Mouse (Mus musculus) limb, embryonic 11.5 days (tissue): ENCODE results near the gene Nucb1. TPM values are rescaled to one million over a fixed set of nuclear protein-coding genes. Genes with fewer than 3 reads are reported as not detected.
"Not testable (repeated sequence)": the region's sequence is repeated elsewhere in the genome, so short reads cannot be mapped to it uniquely, and the experiment has no call there.

Source experiments
- ATAC-seq: fragments of 200-750 bp; cut with Nextera tagmentation; 2 replicates; pipeline ENCODE4 v1.8.0; 2017; ENCODE audit warnings: low read depth; ENCODE audit not compliant: insufficient number of reproducible peaks, low FRiP score, low TSS enrichment
- DNase-seq: peaks from one replicate; pipeline ENCODE4 v3.0.0-alpha.2; 2015; ENCODE audit warnings: low spot score
- H3K27ac ChIP-seq: fragments of 300-500 bp; sonication (generic); replicated peaks from 2 replicates; pipeline ENCODE4 v1.5.1; 2014; ENCODE audit warnings: low read depth, mild to moderate bottlenecking, low read length
- H3K27me3 ChIP-seq: fragments of 300-500 bp; sonication (generic); 2 replicates; pipeline ENCODE4 v1.6.1; 2014; ENCODE audit warnings: mild to moderate bottlenecking, low read length, mixed read lengths; ENCODE audit not compliant: control insufficient read depth, insufficient read depth
- H3K36me3 ChIP-seq: fragments of 300-500 bp; sonication (generic); 2 replicates; pipeline ENCODE4 v1.6.1; 2014; ENCODE audit warnings: mild to moderate bottlenecking, low read length, moderate library complexity, mixed read lengths; ENCODE audit not compliant: control insufficient read depth, insufficient read depth
- H3K4me1 ChIP-seq: fragments of 300-500 bp; sonication (generic); 2 replicates; pipeline ENCODE4 v1.6.1; 2014; ENCODE audit warnings: low read length, mixed read lengths; ENCODE audit not compliant: control insufficient read depth, insufficient read depth
- H3K4me2 ChIP-seq: fragments of 300-500 bp; sonication (generic); 2 replicates; pipeline ENCODE4 v1.6.1; 2014; ENCODE audit warnings: low read depth, mild to moderate bottlenecking, moderate library complexity; ENCODE audit not compliant: severe bottlenecking
- H3K4me3 ChIP-seq: fragments of 300-500 bp; sonication (generic); 2 replicates; pipeline ENCODE4 v1.5.1; 2014; ENCODE audit warnings: low read depth, low read length
- H3K9ac ChIP-seq: fragments of 300-500 bp; sonication (generic); 2 replicates; pipeline ENCODE4 v1.6.1; 2014; ENCODE audit warnings: mild to moderate bottlenecking, low read length
- H3K9me3 ChIP-seq: fragments of 300-500 bp; sonication (generic); 2 replicates; pipeline ENCODE4 v1.6.1; 2016; ENCODE audit warnings: low read length; ENCODE audit not compliant: control insufficient read depth
- WGBS: fragments of 180-500 bp; shearing (Covaris S2); extraction: QIAGEN DNeasy Blood & Tissue Kit; methylation state at CpG from one replicate; pipeline ENCODE4 v1.1.7; 2014; 5-methylcytosine and 5-hydroxymethylcytosine counted together
- polyA plus RNA-seq: library from polyadenylated mRNA; unstranded; fragments of >200 nt; fragmentation: Nextera tagmentation; extraction: Ambion mirVana; gene quantifications from 2 replicates; pipeline ENCODE4 v1.2.1, GENCODE M21; 2014

The Nucb1 gene
- polyA plus RNA-seq, 1 experiment from 2014 or later = 122 TPM

- Histone ChIP-seq H3K27me3 (no peaks in the 10 kb centered on the region), H3K4me2 (peak overlapping the region; percentile 53), H3K9me3 (no peaks in the 10 kb centered on the region), H3K36me3 (0 out of 2 replicates have a peak, but pooled peaks cover 3% of the 10 kb centered on the region), H3K27ac (no peak overlapping the region; the same call in 1 of the 2 replicates), H3K4me1 (peaks cover 10% of the 10 kb centered on the region), H3K4me3 (peak overlapping the region; percentile 46), H3K9ac (peak overlapping the region; percentile 74)
- ATAC-seq (no peak), DNase-seq (no peak)
- WGBS = 56% methylated on average over 16 of the region's 16 CpGs
Observed at GRCm38 (mm10) chr7:45522194-45522752, 12.1 kb upstream of the Nucb1 start.

DNA sequence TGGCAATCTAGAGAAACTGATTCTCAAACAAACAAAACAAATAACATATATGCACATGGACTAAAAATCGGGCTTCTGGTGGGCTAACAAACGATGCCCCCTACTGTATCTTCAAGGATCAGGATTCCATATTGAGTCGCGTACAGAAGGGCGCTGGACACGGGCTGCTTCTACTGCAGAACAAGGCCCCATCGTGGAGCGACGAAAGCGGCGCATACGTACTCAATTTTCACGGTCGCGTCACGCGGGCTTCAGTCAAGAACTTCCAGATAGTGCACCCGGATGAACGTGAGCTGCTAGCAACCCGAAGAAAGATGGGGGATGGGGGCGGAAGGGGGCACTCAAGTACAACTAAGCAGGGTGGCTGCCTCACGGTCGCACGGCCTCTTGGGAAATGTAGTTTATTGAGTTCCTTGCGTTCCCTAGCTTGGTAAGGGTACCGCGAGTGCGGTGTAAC is 11.6 kb upstream of the Nucb1 start:
- H3K4me3 ChIP-seq = peak overlapping the region; percentile 46
- H3K4me1 ChIP-seq = peaks cover 10% of the 10 kb centered on the region
- H3K27me3 ChIP-seq = no peaks in the 10 kb centered on the region
- peak overlapping the region; percentile 53 for H3K4me2 ChIP-seq
- WGBS = under 1% methylated on average over 28 of the region's 28 CpGs
- H3K9me3 ChIP-seq = no peaks in the 10 kb centered on the region
- H3K27ac ChIP-seq = peak overlapping the region; percentile 77
- 0 out of 2 replicates have a peak, but pooled peaks cover 3% of the 10 kb centered on the region for H3K36me3 ChIP-seq
- DNase-seq = peak; percentile 88
- peak overlapping the region; percentile 74 for H3K9ac ChIP-seq
- peak; percentile 48 for ATAC-seq

DNA sequence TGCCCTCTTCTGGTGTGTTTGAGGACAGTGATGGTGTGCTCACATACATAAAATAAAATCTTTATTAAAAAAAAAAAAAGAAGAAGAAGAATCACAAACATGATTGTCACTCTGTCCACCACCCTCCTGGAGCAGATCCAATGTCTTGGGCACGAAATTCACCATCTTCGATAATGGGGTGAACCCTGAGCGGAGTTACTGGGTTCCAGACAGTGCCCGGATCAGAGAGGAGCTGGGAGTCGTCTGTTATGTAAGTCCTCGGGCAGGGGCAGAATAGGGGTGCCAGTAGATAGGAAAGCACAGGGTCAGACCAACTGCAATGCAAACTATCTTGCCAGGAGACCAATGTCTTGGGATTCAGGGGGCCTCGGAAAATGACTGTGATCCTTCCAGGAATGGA is 10.4 kb upstream of the Nucb1 start:
- no peak overlapping the region for H3K9ac ChIP-seq
- DNase-seq (no peak), ATAC-seq (no peak)
- H3K36me3 ChIP-seq = 0 out of 2 replicates have a peak, but pooled peaks cover 3% of the 10 kb centered on the region
- no peak overlapping the region for H3K4me3 ChIP-seq
- H3K27ac ChIP-seq = no peak overlapping the region
- H3K27me3 ChIP-seq = no peaks in the 10 kb centered on the region
- peaks cover 10% of the 10 kb centered on the region for H3K4me1 ChIP-seq
- H3K4me2 ChIP-seq = no peak overlapping the region
- no peaks in the 10 kb centered on the region for H3K9me3 ChIP-seq
- 91% methylated on average over 7 of the region's 7 CpGs for WGBS

- Histone ChIP-seq H3K9me3 (no peaks in the 10 kb centered on the region), H3K4me3 (no peak overlapping the region), H3K4me1 (no peaks in the 10 kb centered on the region), H3K9ac (no peak overlapping the region), H3K36me3 (0 out of 2 replicates have a peak, but pooled peaks cover 3% of the 10 kb centered on the region), H3K27ac (no peak overlapping the region), H3K4me2 (no peak overlapping the region), H3K27me3 (no peaks in the 10 kb centered on the region)
- ATAC-seq (no peak), DNase-seq (no peak)
- WGBS = 78% methylated on average over 8 of the region's 8 CpGs
Observed at GRCm38 (mm10) chr7:45519345-45520120, 9.3 kb upstream of the Nucb1 start.

DNA sequence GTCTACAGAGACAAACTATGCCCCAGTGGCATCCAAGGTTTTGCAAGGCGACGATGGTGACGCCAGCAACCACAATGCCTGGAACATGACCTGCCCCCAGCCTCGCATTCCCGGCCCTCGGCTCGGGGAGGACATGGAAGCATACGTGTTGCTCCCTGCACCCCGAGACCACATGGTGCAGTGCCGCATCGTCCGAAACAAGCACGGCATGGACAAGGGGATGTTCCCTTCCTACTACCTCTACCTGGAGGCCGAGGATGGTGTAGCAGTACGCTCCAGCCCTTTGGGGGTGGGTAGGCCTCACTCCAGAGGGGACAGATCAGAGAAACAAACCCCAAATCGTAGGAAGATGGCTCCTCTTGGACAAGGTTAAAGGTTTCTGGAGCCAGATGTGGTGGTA is 8.4 kb upstream of the Nucb1 start:
- H3K4me1 ChIP-seq = no peaks in the 10 kb centered on the region
- 92% methylated on average over 16 of the region's 16 CpGs for WGBS
- H3K4me3 ChIP-seq = no peak overlapping the region
- ATAC-seq = no peak
- no peak overlapping the region for H3K27ac ChIP-seq
- no peaks in the 10 kb centered on the region for H3K9me3 ChIP-seq
- H3K27me3 ChIP-seq = no peaks in the 10 kb centered on the region
- H3K36me3 ChIP-seq = 0 out of 2 replicates have a peak, but pooled peaks cover under 1% of the 10 kb centered on the region
- H3K4me2 ChIP-seq = no peak overlapping the region
- no peak overlapping the region for H3K9ac ChIP-seq
- DNase-seq = no peak

- not testable (repeated sequence) for H3K4me1 ChIP-seq, ATAC-seq
- WGBS = 76% methylated on average over 5 of the region's 5 CpGs
Observed at GRCm38 (mm10) chr7:45516846-45517245, 6.6 kb upstream of the Nucb1 start.

GRCm38 (mm10) chr7:45515436-45515835 is 5.2 kb upstream of the Nucb1 start:
- Histone ChIP-seq H3K27ac (no peak overlapping the region), H3K27me3 (no peaks in the 10 kb centered on the region), H3K36me3 (no peaks in the 10 kb centered on the region), H3K4me1 (no peaks in the 10 kb centered on the region), H3K4me2 (no peak overlapping the region), H3K9me3 (no peaks in the 10 kb centered on the region), H3K9ac (no peak overlapping the region), H3K4me3 (no peak overlapping the region)
- ATAC-seq (no peak), DNase-seq (peak; percentile 38)
- WGBS = 24% methylated on average over 16 of the region's 16 CpGs

More at GRCm38 (mm10) chr7:45516846-45517245, 6.6 kb upstream of the Nucb1 start:
- not testable (repeated sequence) for H3K9ac ChIP-seq, H3K27me3 ChIP-seq, DNase-seq, H3K36me3 ChIP-seq, H3K4me3 ChIP-seq, H3K4me2 ChIP-seq, H3K9me3 ChIP-seq, H3K27ac ChIP-seq

- ATAC-seq (no peak), DNase-seq (no peak)
- Histone ChIP-seq H3K4me1 (peaks cover 2% of the 10 kb centered on the region; the same call in 1 of the 2 replicates), H3K27ac (no peak overlapping the region), H3K4me3 (no peak overlapping the region), H3K9ac (no peak overlapping the region), H3K4me2 (no peak overlapping the region), H3K36me3 (no peaks in the 10 kb centered on the region), H3K9me3 (no peaks in the 10 kb centered on the region), H3K27me3 (no peaks in the 10 kb centered on the region)
- WGBS = 84% methylated on average over 7 of the region's 7 CpGs
Observed at GRCm38 (mm10) chr7:45514411-45514810, 4.2 kb upstream of the Nucb1 start.
